Mouse (Mus musculus): ENCODE measurements around the gene Ccr9. TPM values are rescaled to one million over a fixed set of nuclear protein-coding genes. Genes with fewer than 3 reads are reported as not detected.

Gene Ccr9
- polyA plus RNA-seq, 1 experiment, result 0.18 TPM

DNA sequence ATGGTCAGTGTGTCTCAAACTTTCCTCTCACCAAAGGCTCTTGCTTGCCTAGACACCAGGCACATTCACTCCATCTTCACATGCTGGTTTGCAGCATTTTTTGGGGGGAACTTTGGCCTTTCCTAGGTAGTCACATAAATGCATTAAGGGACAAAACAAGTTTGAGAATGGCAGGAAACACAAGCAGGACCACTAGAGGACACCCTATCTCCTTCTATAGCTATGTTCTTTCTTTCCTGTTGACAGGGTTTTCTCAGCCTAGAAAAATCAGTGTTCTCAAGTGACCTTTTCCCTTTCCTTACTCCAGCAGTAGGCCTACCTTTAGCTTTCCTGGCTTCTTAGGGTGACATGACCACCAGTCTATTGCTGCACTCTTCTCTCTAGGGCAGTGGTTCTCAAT is 124.7 kb downstream of the Ccr9 start:
- DNase-seq (ENCODE audit: low read depth), result no peak

DNA sequence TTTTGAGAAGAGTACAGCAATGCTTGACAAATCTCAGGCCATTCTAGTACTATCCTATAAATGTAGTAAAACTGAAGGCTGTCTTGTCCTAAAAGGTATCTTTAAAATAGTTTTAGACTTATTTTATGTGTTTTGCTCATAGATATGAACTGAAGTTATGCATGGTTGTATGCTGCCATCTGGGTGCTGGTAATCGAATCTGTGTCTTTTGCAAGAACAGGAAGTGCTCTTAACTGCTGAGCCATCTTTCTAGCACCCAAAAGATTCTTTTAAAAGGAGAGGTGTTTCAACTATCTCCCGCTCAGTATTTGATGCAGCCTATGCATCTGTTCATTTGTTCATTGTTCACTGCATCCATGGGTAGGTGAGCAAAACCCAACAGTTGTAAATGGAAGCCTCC is 127.0 kb downstream of the Ccr9 start:
- no peak for DNase-seq (ENCODE audit: low read depth)

DNA sequence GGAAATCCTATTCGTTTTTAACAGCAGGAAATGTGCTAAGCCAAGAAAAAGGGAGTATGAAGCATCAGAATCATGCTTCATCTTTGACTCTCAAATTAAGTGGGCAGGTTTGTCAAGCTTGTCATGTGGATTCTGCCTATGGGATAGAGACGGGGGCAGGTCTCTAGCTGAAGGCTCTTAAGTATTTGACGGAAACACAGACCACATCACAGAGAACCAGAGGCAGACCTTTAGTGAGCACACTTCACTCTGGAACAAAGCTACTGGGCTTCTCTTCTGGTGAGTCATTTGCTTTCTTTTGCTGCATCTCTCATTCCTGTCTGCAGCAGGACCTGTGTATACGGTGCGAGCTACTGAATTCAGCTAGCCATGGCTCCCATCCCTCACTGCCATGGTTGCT is 128.0 kb downstream of the Ccr9 start, which contains the start of gene Cxcr6:
Gene Cxcr6, plus strand, starts transcription at position 209 of the 400 bp plus-strand sequence.
- DNase-seq (ENCODE audit: low read depth), result no peak

DNA sequence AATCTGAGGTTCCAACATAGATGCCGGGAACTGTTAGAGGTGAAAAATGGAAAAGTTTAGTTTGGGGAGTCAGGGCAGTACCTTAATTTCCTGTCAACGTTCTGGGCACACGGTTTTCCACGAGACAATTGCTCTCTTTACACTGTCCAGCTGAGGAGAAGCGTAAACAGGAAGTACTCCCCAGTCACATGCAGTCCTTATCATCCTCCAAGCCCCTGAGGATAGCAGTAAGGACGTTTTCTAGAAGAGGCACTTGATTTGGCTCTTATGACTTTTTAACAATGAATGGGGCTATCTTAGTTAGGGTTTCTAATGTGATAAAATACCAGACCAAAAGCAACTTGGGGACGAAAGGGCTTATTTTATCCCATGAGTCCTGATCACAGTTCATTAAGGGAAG is 130.3 kb downstream of the Ccr9 start:
- DNase-seq (ENCODE audit: low read depth), result no peak

DNA sequence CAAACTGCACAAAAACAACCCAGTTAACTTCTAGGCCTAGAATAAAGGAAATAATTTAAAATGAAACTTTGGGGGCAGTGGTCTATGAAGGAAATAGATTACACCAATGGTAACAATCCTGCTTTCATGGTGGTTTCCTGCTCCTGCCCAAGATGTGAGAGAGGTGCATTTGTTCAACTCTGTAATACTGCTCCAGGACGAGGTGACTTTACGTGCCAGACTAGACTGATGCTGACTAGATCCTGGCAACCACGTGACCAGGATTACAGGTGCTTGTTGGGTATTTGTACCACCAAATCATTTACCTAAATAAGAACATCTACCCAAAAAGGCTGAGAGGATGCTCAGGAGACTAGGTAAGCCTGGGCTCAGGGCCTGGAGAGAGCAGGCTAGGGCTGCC is 133.6 kb downstream of the Ccr9 start:
- no peak for DNase-seq (ENCODE audit: low read depth)

DNA sequence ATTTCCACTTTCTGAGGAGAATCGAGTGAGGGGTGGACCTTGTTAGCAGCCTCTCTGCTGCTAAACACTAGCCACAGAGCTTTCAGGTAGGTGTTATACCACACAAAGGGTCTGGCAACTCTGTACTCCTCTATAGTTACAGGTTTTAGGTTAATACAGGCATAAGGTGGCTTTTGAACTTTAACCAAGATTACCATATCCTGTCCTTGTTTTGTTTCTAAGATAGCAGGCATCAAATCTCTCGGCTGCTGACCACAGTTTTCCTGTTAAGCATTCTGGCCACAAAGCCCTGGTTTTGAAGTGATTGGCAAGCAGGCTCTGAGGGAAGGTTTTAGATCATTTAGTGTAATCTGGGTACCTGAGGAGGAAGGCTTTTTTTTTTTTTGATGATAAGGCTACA is 136.1 kb downstream of the Ccr9 start:
- DNase-seq (ENCODE audit: low read depth), result no peak

DNA sequence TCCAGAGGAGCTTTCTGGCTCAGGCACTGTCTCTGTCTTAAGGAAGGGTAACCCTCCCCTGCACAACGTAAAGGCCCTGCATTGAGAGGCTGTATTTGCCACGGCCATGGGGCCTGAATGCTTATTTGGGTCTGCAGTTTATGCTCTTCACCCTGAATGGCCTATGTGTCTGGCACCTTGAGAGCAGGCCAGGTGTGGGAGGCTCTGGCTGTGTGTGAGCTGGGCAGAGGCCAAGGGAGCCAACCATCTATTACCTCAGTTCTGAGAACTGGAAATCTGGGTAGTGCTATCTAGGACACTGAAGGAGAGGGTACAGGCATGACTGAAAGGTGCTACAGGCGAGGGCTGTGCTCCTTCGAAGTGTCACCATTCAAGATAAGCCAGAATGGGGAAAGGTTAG is 136.6 kb downstream of the Ccr9 start:
- DNase-seq (ENCODE audit: low read depth), result peak; percentile 27

DNA sequence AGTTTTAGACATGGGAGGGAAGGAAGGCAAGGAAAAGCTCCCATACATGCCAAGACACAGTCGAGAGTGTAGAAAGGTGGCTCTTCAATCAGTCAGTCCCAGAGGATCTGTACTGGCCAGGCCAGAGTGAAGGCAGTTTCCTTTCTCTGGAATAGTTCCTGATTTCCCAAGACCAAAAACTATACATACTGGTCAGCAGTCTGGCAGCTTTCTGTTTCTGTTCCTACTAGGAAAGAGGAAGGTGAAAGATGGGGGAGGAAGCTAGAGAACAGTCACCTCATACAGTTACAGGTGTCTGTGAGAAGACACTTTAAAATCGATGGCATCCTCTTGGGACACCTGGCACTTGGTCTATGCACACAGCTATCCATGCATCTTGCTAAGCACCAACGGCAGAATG is 137.2 kb downstream of the Ccr9 start:
- DNase-seq (ENCODE audit: low read depth), result no peak

DNA sequence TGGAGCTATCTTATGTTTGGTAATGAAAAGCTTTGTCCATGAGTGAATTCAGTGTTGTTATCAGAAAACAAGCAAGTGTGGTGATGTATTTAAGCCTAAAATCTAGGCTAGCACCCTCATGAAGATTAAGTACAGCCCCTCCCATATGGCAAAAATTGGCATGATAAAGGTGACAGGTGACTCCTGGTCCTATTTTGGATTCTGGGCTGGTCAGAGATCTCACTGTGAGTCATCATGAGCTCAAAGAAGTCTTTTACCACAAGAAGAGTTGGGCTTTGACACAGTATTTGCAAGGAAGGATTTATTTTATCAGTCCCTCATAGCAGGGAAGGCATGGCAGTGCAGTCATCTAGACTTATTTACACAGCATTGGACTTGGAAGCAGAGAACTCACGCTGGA is 137.8 kb downstream of the Ccr9 start:
- DNase-seq (ENCODE audit: low read depth), result no peak

DNA sequence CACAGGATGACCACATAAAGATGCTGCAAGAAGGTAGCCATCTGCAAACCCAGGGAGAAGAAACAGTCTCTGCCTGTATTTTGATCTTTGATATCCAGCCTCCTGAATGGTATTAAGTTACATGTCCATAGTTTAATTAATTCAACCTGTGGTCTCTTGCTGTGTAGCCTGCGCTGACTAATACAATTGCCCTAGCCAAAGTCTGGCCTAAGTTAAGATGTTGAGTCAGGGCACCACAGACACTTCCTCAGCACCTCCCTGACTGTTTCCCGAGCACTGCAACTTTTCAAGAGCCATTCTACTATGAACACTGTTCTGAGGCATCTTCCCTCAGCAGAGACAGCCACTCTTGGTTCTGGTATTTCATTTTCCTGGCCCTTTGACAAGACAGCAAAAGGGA is 140.4 kb downstream of the Ccr9 start:
- no peak for DNase-seq (ENCODE audit: low read depth)

DNA sequence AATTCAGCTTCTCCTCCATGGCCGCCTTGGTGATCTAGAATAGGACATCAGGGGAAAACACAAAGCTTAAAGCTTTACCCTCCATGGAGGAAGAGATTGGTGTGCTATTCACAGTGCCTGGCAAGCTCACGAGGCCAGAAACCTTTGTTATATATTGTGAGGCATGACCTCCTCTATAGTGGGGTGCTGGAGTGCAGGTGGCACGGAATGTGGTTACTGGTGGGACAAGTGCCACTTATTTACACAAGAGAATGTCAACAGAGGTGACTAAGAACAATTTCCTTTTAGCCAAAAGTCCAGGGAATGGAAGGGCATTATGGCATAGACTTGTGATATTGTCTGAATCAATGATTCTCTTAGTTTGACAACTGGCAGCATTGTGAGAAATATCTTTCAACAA is 148.4 kb downstream of the Ccr9 start:
- DNase-seq (ENCODE audit: low read depth), result no peak

DNA sequence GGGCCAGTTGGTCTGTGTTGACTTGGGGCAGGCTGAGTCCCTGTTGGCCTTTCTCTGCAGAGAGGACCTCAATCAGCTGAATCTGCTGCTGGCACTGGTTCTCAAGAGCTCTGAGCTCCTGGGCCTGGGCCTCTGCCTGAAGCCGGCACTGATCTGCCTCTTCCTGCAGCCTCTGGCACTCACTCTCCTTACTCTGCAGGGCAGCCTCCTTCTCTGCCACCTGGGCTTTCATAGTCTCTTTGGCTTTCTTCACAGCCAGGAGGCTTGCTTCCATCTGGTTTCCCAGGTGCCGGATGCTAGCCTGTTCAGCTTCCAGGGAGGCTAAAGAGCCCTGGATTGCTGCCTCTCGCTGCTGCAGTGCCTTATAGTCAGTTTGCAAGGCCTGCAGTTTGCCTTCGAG is 150.7 kb downstream of the Ccr9 start:
- DNase-seq (ENCODE audit: low read depth), result no peak

Other genes with a start within 250 kb of the Ccr9 start
- 44.7 and 48.0 TPM in 2 replicates for gene Limd1, start 199.7 kb upstream of the Ccr9 start, polyA plus RNA-seq (2012; rRNA removed)
- gene Sacm1l, start 148.7 kb upstream of the Ccr9 start, polyA plus RNA-seq (2012; rRNA removed), result 16.8 and 19.2 TPM in 2 replicates
- 0.35 and 0.39 TPM in 2 replicates for gene Slc6a20b, start 45.9 kb upstream of the Ccr9 start, polyA plus RNA-seq (2012; rRNA removed)
- 2.2 and 2.7 TPM in 2 replicates for gene Slc6a20a, start 446 bp downstream of the Ccr9 start, polyA plus RNA-seq (2012; rRNA removed)
- 6.2 and 8.1 TPM in 2 replicates for gene Lztfl1, start 39.3 kb downstream of the Ccr9 start, polyA plus RNA-seq (2012; rRNA removed)
- 0.57 and 0.74 TPM in 2 replicates for gene Cxcr6, start 128.0 kb downstream of the Ccr9 start, polyA plus RNA-seq (2012; rRNA removed)
- 8.6 and 19.0 TPM in 2 replicates for gene Fyco1, start 173.5 kb downstream of the Ccr9 start, polyA plus RNA-seq (2012; rRNA removed)
- gene Xcr1, start 183.6 kb downstream of the Ccr9 start, polyA plus RNA-seq (2012; rRNA removed), result 0.20 and 0.30 TPM in 2 replicates

Data from gonadal fat pad, adult 2 months (tissue).